12 mouse cellular contexts compared by ENCODE assay signal in genomic region chr6:128020053-128020452, GRCm38 (mm10).
A peak's percentile ranks its signal among the peaks of the same experiment; 100 is the strongest.
DNase-seq lines count a peak whose midpoint lies in the region; ATAC-seq and TF ChIP-seq lines count a peak whose summit lies in the region.
"Had no signal": no experiment of that assay in that cellular context is flagged by ENCODE, and none has a peak within 500 bp of the region (broad histone marks: within the 10 kb centered on the region; RNA-seq: fewer than 3 reads in every experiment).

No protein-coding gene starts in this region.

- H3K36me3 ChIP-seq in midbrain, embryonic 10.5 days = no peaks in the 10 kb centered on the region
- no peaks in the 10 kb centered on the region for H3K36me3 ChIP-seq in midbrain, embryonic 11.5 days (ENCODE audit: control insufficient read depth, insufficient read depth, low read length)
- H3K36me3 ChIP-seq in limb, embryonic 12.5 days = no peaks in the 10 kb centered on the region
- H3K36me3 ChIP-seq: lung, embryonic 15.5 days had no signal

- no peak overlapping the region for H3K4me3 ChIP-seq in midbrain, embryonic 10.5 days
- H3K4me3 ChIP-seq in midbrain, embryonic 11.5 days (ENCODE audit: low read depth, low read length) = no peak overlapping the region
- H3K4me3 ChIP-seq in limb, embryonic 12.5 days (replicated peaks) = no peak overlapping the region
- no peak overlapping the region for H3K4me3 ChIP-seq in gastrocnemius, adult 2 months
- H3K4me3 ChIP-seq: layer of hippocampus, adult 2 months; lung, embryonic 15.5 days had no signal

- peaks cover 71% of the 10 kb centered on the region for H3K4me1 ChIP-seq in midbrain, embryonic 10.5 days
- peaks cover 31% of the 10 kb centered on the region for H3K4me1 ChIP-seq in midbrain, embryonic 11.5 days (ENCODE audit: control insufficient read depth, insufficient read depth, low read length)
- H3K4me1 ChIP-seq in limb, embryonic 12.5 days (replicated peaks) = peaks cover 61% of the 10 kb centered on the region

- no peak overlapping the region for H3K4me2 ChIP-seq in midbrain, embryonic 11.5 days
- no peak overlapping the region for H3K4me2 ChIP-seq in limb, embryonic 12.5 days
- H3K4me2 ChIP-seq: lung, embryonic 15.5 days had no signal

- H3K27me3 ChIP-seq in midbrain, embryonic 10.5 days (ENCODE audit: low read depth, poor library complexity, severe bottlenecking) = 0 out of 2 replicates have a peak, but pooled peaks cover 10% of the 10 kb centered on the region
- H3K27me3 ChIP-seq in midbrain, embryonic 11.5 days (ENCODE audit: control insufficient read depth, insufficient read depth, low read length) = no peaks in the 10 kb centered on the region
- H3K27me3 ChIP-seq in limb, embryonic 12.5 days = no peaks in the 10 kb centered on the region
- H3K27me3 ChIP-seq: lung, embryonic 15.5 days had no signal

- H3K27ac ChIP-seq in midbrain, embryonic 10.5 days (replicated peaks) = peak overlapping the region; percentile 83
- H3K27ac ChIP-seq in midbrain, embryonic 11.5 days (ENCODE audit: low read depth, low read length) = no peak overlapping the region; the same call in 1 of the 2 replicates
- H3K27ac ChIP-seq in limb, embryonic 12.5 days = 0 out of 2 replicates have a peak overlapping the region, but pooled peaks have one; percentile 29
- H3K27ac ChIP-seq in gastrocnemius, adult 2 months = no peak overlapping the region
- H3K27ac ChIP-seq: layer of hippocampus, adult 2 months; lung, embryonic 15.5 days had no signal

- ATAC-seq in midbrain, embryonic 11.5 days (ENCODE audit: low FRiP score) = no peak
- no peak for ATAC-seq in limb, embryonic 12.5 days (ENCODE audit: insufficient number of reproducible peaks, insufficient read depth, low FRiP score, low TSS enrichment, low read depth)
- ATAC-seq: inflammation-experienced regulatory T-cells, adult 6 months had no signal

- no peak for TF ChIP-seq CTCF in gastrocnemius, adult 2 months (IDR thresholded peaks at IDR 0.05)

- no peaks in the 10 kb centered on the region for H3K9me3 ChIP-seq in midbrain, embryonic 10.5 days (replicated peaks)
- H3K9me3 ChIP-seq in midbrain, embryonic 11.5 days (ENCODE audit: control insufficient read depth, low read length) = no peaks in the 10 kb centered on the region
- H3K9me3 ChIP-seq in limb, embryonic 12.5 days = no peaks in the 10 kb centered on the region
- H3K9me3 ChIP-seq: lung, embryonic 15.5 days had no signal

- peak; percentile 62 for DNase-seq in cerebellum, adult 11-12 months
- no peak for DNase-seq in cerebellum, postnatal 14 days
- DNase-seq in midbrain, embryonic 10.5 days (ENCODE audit: low spot score) = no peak
- no peak for DNase-seq in midbrain, embryonic 11.5 days (ENCODE audit: low spot score, missing footprints)
- DNase-seq in gastrocnemius, adult 2 months = no peak
- DNase-seq in adrenal gland, adult 2 months = no peak
- DNase-seq in urinary bladder, postnatal 10 days (ENCODE audit: low spot score) = no peak
- DNase-seq: gastrocnemius, postnatal 25 days had no signal

- intact Hi-C loops in gastrocnemius, adult 2 months (cut with DNase I) = no loop called here

- no peak overlapping the region for H3K9ac ChIP-seq in midbrain, embryonic 11.5 days (ENCODE audit: low read length)
- no peak overlapping the region for H3K9ac ChIP-seq in limb, embryonic 12.5 days (replicated peaks)
- H3K9ac ChIP-seq: lung, embryonic 15.5 days had no signal

- 43% methylated on average over 4 of the region's 4 CpGs for WGBS in midbrain, embryonic 10.5 days
- WGBS in midbrain, embryonic 11.5 days = 47% methylated on average over 4 of the region's 4 CpGs
- WGBS in limb, embryonic 12.5 days = 56% methylated on average over 4 of the region's 4 CpGs

Comparison
In these comparisons a context has a peak if more than half of its experiments do, and no peak if none do; other contexts are left out.
1. H3K27ac ChIP-seq: peak in midbrain, embryonic 10.5 days (single experiment) and limb, embryonic 12.5 days (single experiment); none in midbrain, embryonic 11.5 days (single experiment) and gastrocnemius, adult 2 months (single experiment).